Mouse (Mus musculus) heart, embryonic 15.5 days (tissue): ENCODE measurements around the gene Nde1. TPM values are rescaled to one million over a fixed set of nuclear protein-coding genes. Genes with fewer than 3 reads are reported as not detected.
A peak's percentile ranks its signal among the peaks of the same experiment; 100 is the strongest.

ENCODE experiments used
- ATAC-seq: fragments of 200-750 bp; cut with Nextera tagmentation; replicated peaks from 2 replicates; pipeline ENCODE4 v1.8.0; 2017; ENCODE audit warnings: low read depth, moderate TSS enrichment; ENCODE audit not compliant: insufficient number of reproducible peaks, insufficient read depth, low FRiP score
- H3K27ac ChIP-seq: fragments of 300-500 bp; sonication (generic); 2 replicates; pipeline ENCODE4 v1.5.1; 2015; ENCODE audit warnings: mild to moderate bottlenecking, inconsistent platforms
- H3K27me3 ChIP-seq: fragments of 300-500 bp; sonication (generic); 2 replicates; pipeline ENCODE4 v1.6.1; 2015; ENCODE audit warnings: inconsistent platforms
- H3K36me3 ChIP-seq: fragments of 300-500 bp; sonication (generic); 2 replicates; pipeline ENCODE4 v1.6.1; 2015; ENCODE audit warnings: mild to moderate bottlenecking, inconsistent platforms
- H3K4me1 ChIP-seq: fragments of 300-500 bp; sonication (generic); replicated peaks from 2 replicates; pipeline ENCODE4 v1.6.1; 2015; ENCODE audit warnings: inconsistent platforms
- H3K4me2 ChIP-seq: fragments of 300-500 bp; sonication (generic); 2 replicates; pipeline ENCODE4 v1.6.1; 2015; ENCODE audit warnings: inconsistent platforms, mild to moderate bottlenecking, moderate library complexity
- H3K4me3 ChIP-seq: fragments of 300-500 bp; sonication (generic); 2 replicates; pipeline ENCODE4 v1.5.1; 2015; ENCODE audit warnings: mild to moderate bottlenecking, inconsistent platforms
- H3K9ac ChIP-seq: fragments of 300-500 bp; sonication (generic); 2 replicates; pipeline ENCODE4 v1.6.1; 2015; ENCODE audit warnings: mild to moderate bottlenecking, inconsistent platforms
- H3K9me3 ChIP-seq: fragments of 300-500 bp; sonication (generic); replicated peaks from 2 replicates; pipeline ENCODE4 v1.6.1; 2016; ENCODE audit warnings: inconsistent platforms
- WGBS: fragments of 180-500 bp; shearing (Covaris S2); methylation state at CpG from one replicate; pipeline ENCODE4 v1.1.7; 2015; ENCODE audit warnings: mixed read lengths; 5-methylcytosine and 5-hydroxymethylcytosine counted together
- polyA plus RNA-seq: library from polyadenylated mRNA; unstranded; fragments of >200 nt; fragmentation: Nextera tagmentation; extraction: Ambion mirVana; gene quantifications from 2 replicates; pipeline ENCODE4 v1.2.1, GENCODE M21; 2015

Gene Nde1
- polyA plus RNA-seq = 63.0 and 74.3 TPM in 2 replicates

DNA sequence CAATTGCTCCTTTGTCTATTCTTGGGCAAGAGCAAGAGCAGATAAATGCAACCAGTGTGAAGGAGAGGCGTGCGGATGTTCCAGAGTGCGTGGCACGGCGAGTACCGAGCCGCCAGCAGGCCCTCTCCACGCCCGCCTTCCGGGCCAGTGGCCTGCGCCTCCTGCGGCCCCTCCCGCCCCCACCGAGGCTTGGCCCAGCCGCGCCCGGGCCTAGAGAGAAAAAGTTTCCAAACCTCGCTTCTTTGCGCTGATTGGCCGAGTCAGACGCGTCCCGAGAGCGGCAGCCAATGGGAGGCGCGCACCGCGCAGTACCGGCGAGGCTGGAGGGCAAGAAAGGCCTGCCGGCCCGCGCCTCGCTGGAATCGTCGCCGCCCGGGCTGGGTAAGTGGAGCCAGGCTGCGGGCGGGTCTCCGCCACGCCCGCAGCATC lies at the start of gene Nde1, which contains the start of gene Marf1:
Gene Nde1 (plus strand): TSS at position 288 of the 429 bp plus-strand sequence.
Gene Marf1 (minus strand): TSS at position 364 of the 429 bp plus-strand sequence.
- peak within 1 kb of the TSS; percentile 85 for H3K4me3 ChIP-seq
- H3K4me1 ChIP-seq = peaks cover 32% of the 10 kb centered on the region
- ATAC-seq = peak; percentile 86
- no peaks in the 10 kb centered on the region for H3K27me3 ChIP-seq
- under 1% methylated on average over 43 of the region's 43 CpGs for WGBS
- no peaks in the 10 kb centered on the region for H3K36me3 ChIP-seq
- H3K4me2 ChIP-seq = peak within 1 kb of the TSS; percentile 75
- no peaks in the 10 kb centered on the region for H3K9me3 ChIP-seq
- peak within 1 kb of the TSS; percentile 86 for H3K9ac ChIP-seq
- H3K27ac ChIP-seq = peak within 1 kb of the TSS; percentile 89

DNA sequence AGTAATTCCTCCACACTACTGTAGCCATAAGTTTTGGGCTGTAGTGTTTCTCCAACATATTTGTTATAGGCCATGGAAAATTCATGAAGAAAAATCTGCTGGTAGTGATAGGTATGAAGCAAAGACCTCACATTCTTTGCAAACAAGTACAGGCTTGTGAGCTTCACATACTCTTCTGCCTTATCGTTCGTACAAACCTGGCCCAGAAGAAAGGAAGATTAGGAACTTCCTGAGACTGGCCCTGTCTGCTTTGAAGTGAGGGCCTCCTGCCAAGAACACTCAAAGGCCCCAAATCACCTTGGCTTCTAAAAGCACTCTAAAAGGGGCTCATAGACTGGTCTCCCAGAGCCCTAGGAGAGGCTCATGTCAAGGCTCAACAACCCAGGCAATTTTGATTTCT lies 45.8 kb upstream of the Nde1 start:
- Histone ChIP-seq H3K4me3 (no peak overlapping the region), H3K4me1 (no peaks in the 10 kb centered on the region), H3K4me2 (no peak overlapping the region), H3K27me3 (no peaks in the 10 kb centered on the region), H3K36me3 (peaks cover 48% of the 10 kb centered on the region), H3K27ac (peak overlapping the region; percentile 8; the same call in 1 of the 2 replicates), H3K9ac (no peak overlapping the region), H3K9me3 (no peaks in the 10 kb centered on the region)
- 0 out of 2 replicates have a peak, but pooled peaks have one; percentile 27 for ATAC-seq
- 59% methylated on average over 2 of the region's 2 CpGs for WGBS

- Histone ChIP-seq H3K9me3 (no peaks in the 10 kb centered on the region), H3K27ac (no peak overlapping the region), H3K36me3 (peaks cover 56% of the 10 kb centered on the region), H3K4me3 (no peak overlapping the region), H3K4me1 (no peaks in the 10 kb centered on the region), H3K27me3 (no peaks in the 10 kb centered on the region), H3K4me2 (no peak overlapping the region), H3K9ac (no peak overlapping the region)
- 93% methylated on average over 5 of the region's 5 CpGs for WGBS
- no peak for ATAC-seq
Measured at GRCm38 (mm10) chr16:14120941-14121340, 42.1 kb upstream of the Nde1 start.

- WGBS = 94% methylated on average over 7 of the region's 7 CpGs
- Histone ChIP-seq H3K4me2 (no peak overlapping the region), H3K4me3 (no peak overlapping the region), H3K9ac (no peak overlapping the region), H3K36me3 (peaks cover 62% of the 10 kb centered on the region), H3K9me3 (no peaks in the 10 kb centered on the region), H3K4me1 (no peaks in the 10 kb centered on the region), H3K27ac (no peak overlapping the region), H3K27me3 (no peaks in the 10 kb centered on the region)
- no peak for ATAC-seq
Measured at GRCm38 (mm10) chr16:14121563-14121962, 41.5 kb upstream of the Nde1 start.

GRCm38 (mm10) chr16:14122586-14122985 lies 40.5 kb upstream of the Nde1 start:
- H3K27ac ChIP-seq = no peak overlapping the region
- no peak overlapping the region for H3K9ac ChIP-seq
- no peak overlapping the region for H3K4me3 ChIP-seq
- H3K9me3 ChIP-seq = no peaks in the 10 kb centered on the region
- no peaks in the 10 kb centered on the region for H3K27me3 ChIP-seq
- ATAC-seq = no peak
- no peak overlapping the region for H3K4me2 ChIP-seq
- H3K4me1 ChIP-seq = no peaks in the 10 kb centered on the region
- H3K36me3 ChIP-seq = peaks cover 68% of the 10 kb centered on the region

DNA sequence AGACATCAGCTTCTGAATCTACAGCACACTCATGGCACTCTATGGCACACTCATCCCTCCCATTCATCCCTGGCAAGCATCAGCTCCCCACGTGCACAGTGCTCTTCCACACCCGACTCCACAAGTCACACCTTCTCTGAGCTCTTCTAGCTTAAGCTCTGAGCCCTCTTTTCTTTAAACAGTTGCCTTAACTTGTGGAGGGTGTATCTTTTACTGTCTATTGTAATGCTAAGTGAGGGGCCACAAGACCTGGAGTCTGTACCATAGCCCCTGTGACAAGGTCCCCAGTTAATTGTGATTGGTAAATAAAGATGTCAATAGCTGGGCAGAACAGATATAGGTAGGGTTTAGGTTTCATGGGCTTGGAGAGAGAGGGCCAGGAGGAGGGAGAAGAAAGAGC lies 39.2 kb upstream of the Nde1 start:
- no peak overlapping the region for H3K9ac ChIP-seq
- H3K4me3 ChIP-seq = no peak overlapping the region
- WGBS = 81% methylated on average over 2 of the region's 2 CpGs
- no peak for ATAC-seq
- H3K27me3 ChIP-seq = no peaks in the 10 kb centered on the region
- no peak overlapping the region for H3K27ac ChIP-seq
- H3K4me2 ChIP-seq = no peak overlapping the region
- peaks cover 79% of the 10 kb centered on the region for H3K36me3 ChIP-seq
- H3K9me3 ChIP-seq = no peaks in the 10 kb centered on the region
- H3K4me1 ChIP-seq = no peaks in the 10 kb centered on the region

DNA sequence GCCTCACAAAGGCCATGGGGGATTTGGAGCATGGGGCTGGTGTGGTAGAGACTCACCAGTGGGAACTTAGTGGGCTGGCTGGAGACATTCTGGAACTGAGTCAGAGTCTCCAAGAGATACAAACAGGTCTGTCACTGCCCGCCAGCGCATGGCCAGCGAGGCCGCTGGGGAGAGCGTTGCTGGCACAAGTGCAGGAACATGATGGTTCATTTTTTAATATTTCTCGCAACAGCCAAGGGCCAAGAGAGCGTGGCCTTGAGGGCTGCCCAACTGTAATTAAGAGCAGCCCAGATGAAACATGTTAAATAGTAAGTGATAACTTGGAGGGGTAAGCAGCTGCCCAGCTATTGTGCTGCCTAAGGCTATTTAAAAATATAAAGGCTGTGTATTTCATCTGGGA lies 38.4 kb upstream of the Nde1 start:
- no peak for ATAC-seq
- no peak overlapping the region for H3K27ac ChIP-seq
- H3K9me3 ChIP-seq = no peaks in the 10 kb centered on the region
- H3K4me3 ChIP-seq = no peak overlapping the region
- H3K9ac ChIP-seq = no peak overlapping the region
- no peaks in the 10 kb centered on the region for H3K4me1 ChIP-seq
- H3K4me2 ChIP-seq = no peak overlapping the region
- WGBS = 96% methylated on average over 7 of the region's 7 CpGs
- H3K36me3 ChIP-seq = peaks cover 87% of the 10 kb centered on the region
- no peaks in the 10 kb centered on the region for H3K27me3 ChIP-seq

- no peak overlapping the region for H3K9ac ChIP-seq
- no peaks in the 10 kb centered on the region for H3K9me3 ChIP-seq
- ATAC-seq = no peak
- H3K27ac ChIP-seq = no peak overlapping the region
- 89% methylated on average over 1 of the region's 1 CpGs for WGBS
- peaks cover 89% of the 10 kb centered on the region for H3K36me3 ChIP-seq
- H3K4me1 ChIP-seq = no peaks in the 10 kb centered on the region
- H3K4me3 ChIP-seq = no peak overlapping the region
- H3K27me3 ChIP-seq = no peaks in the 10 kb centered on the region
- H3K4me2 ChIP-seq = no peak overlapping the region
Measured at GRCm38 (mm10) chr16:14125253-14125652, 37.8 kb upstream of the Nde1 start.

GRCm38 (mm10) chr16:14128977-14129376 lies 34.1 kb upstream of the Nde1 start:
- no peak overlapping the region for H3K9ac ChIP-seq
- no peak overlapping the region for H3K4me2 ChIP-seq
- H3K36me3 ChIP-seq = peaks cover 90% of the 10 kb centered on the region
- no peaks in the 10 kb centered on the region for H3K9me3 ChIP-seq
- no peaks in the 10 kb centered on the region for H3K27me3 ChIP-seq
- no peak overlapping the region for H3K4me3 ChIP-seq
- H3K27ac ChIP-seq = no peak overlapping the region
- no peaks in the 10 kb centered on the region for H3K4me1 ChIP-seq
- no peak for ATAC-seq

GRCm38 (mm10) chr16:14130796-14131195 lies 32.3 kb upstream of the Nde1 start:
- Histone ChIP-seq H3K4me1 (no peaks in the 10 kb centered on the region), H3K27me3 (no peaks in the 10 kb centered on the region), H3K36me3 (peaks cover 90% of the 10 kb centered on the region), H3K27ac (no peak overlapping the region), H3K4me3 (no peak overlapping the region), H3K4me2 (no peak overlapping the region), H3K9ac (no peak overlapping the region), H3K9me3 (no peaks in the 10 kb centered on the region)
- WGBS = 87% methylated on average over 7 of the region's 7 CpGs
- ATAC-seq = no peak

DNA sequence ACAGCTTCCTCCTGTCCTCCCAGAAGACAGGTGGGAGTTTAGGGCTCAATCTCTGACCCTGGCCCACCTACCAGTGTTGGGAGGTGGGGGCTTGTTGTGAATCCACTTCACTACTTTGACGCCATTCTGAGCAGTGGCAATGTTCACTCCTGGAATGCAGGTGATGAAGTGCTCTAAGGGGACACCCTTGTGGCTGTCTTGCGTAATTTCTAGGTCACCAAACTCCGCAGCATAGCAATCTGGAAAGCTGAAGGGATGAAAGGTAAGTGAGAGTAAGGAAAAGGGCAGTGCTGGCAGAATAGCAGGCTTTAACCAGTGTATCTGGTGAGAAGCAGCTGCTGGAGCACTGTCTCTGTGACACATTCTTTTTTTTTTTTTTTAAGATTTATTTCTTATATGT lies 31.7 kb upstream of the Nde1 start:
- H3K27me3 ChIP-seq = no peaks in the 10 kb centered on the region
- no peak overlapping the region for H3K4me2 ChIP-seq
- no peak overlapping the region for H3K4me3 ChIP-seq
- peaks cover 89% of the 10 kb centered on the region for H3K36me3 ChIP-seq
- 86% methylated on average over 3 of the region's 3 CpGs for whole genome bisulfite sequencing
- no peak overlapping the region for H3K27ac ChIP-seq
- H3K9ac ChIP-seq = no peak overlapping the region
- H3K4me1 ChIP-seq = no peaks in the 10 kb centered on the region
- H3K9me3 ChIP-seq = no peaks in the 10 kb centered on the region
- no peak for ATAC-seq

DNA sequence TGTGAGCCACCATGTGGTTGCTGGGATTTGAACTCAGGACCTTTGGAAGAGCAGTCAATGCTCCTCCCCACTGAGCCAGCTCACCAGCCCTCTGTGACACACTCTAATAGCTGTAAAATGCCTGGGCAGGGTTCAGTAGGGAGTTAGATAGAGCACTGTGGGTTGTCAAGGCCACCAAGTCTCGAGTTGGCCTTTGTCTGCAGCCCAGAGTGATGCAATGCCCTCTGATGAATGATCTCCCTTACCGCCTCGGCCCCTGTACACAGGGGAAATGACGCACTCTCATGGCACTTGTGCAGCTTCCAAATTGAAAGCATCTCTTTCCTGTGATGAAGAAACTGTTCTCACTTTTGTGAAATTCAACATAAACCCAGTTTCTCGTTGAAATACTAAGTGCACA lies 31.2 kb upstream of the Nde1 start:
- no peak overlapping the region for H3K9ac ChIP-seq
- ATAC-seq = no peak
- H3K27ac ChIP-seq = no peak overlapping the region
- WGBS = 77% methylated on average over 5 of the region's 5 CpGs
- H3K4me3 ChIP-seq = no peak overlapping the region
- H3K27me3 ChIP-seq = no peaks in the 10 kb centered on the region
- H3K36me3 ChIP-seq = peaks cover 89% of the 10 kb centered on the region
- no peak overlapping the region for H3K4me2 ChIP-seq
- no peaks in the 10 kb centered on the region for H3K9me3 ChIP-seq
- H3K4me1 ChIP-seq = no peaks in the 10 kb centered on the region
